Mouse (Mus musculus) CD4-positive, CD25-positive, alpha-beta regulatory T cell (primary cell): ENCODE results near the gene Ccdc42. TPM values are rescaled to one million over a fixed set of nuclear protein-coding genes. Genes with fewer than 3 reads are reported as not detected.

ENCODE experiments used
- polyA plus RNA-seq: library from polyadenylated mRNA; unstranded; fragments of 100-300 nt; shearing (Covaris generic); gene quantifications from one replicate; pipeline ENCODE4 v1.2.1, GENCODE M21; 2017

Ccdc42 gene
- polyA plus RNA-seq = not detected

GRCm38 (mm10) chr11:68586721-68587120 is at the start of gene Ccdc42:
TSS of gene Ccdc42 (plus strand) at chr11:68587021.

DNA sequence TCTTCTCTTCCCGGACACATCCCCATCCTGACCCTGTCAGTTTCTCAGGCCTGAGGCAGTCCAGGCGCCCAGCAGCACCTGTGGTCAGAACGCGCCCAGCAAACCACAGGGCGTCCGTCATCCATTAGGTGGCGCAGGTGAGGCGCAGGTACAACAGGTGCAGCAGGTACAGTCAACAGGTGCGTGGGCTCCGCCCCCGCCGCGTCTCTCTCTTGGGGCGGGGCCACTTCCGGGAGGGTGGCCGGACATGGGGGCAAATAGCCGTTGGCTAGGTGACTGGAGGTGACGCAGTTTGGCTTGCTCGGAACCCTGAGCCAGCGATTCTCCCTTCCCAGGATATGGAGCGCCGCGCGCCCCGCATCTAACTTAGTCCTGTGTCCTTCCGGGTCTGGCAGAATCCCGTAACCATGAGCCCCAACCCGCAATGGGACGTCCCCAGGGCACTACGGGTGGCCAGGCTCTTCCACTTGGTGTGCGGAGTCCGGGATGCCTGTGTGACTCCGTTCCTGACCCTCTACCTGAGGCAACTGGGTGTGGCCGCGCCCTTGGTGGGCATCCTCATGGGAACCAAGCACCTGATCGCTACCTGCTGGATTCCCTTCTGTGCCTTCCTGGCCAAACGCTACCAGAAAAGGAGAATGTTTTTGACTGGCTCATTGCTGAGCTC is 30.8 kb upstream of the Ccdc42 start, which contains the start of gene Mfsd6l:
Gene Mfsd6l (plus strand): TSS at position 269 of the 667 bp plus-strand sequence.

Other genes with a start within 250 kb of the Ccdc42 start
- 1.2 TPM for gene Ntn1, start 186.2 kb upstream of the Ccdc42 start, polyA plus RNA-seq
- 69.2 TPM for gene Pik3r5, start 154.9 kb upstream of the Ccdc42 start, polyA plus RNA-seq
- 0.07 TPM for gene Pik3r6, start 84.0 kb upstream of the Ccdc42 start, polyA plus RNA-seq
- gene Mfsd6l, start 30.8 kb upstream of the Ccdc42 start, polyA plus RNA-seq = not detected
- 2.5 TPM for gene Myh10, start 104.5 kb downstream of the Ccdc42 start, polyA plus RNA-seq